Mouse (Mus musculus) left cerebral cortex, postnatal 25 days (tissue): ENCODE measurements around the gene Prex1. TPM values are rescaled to one million over a fixed set of nuclear protein-coding genes. Genes with fewer than 3 reads are reported as not detected.
A peak's percentile ranks its signal among the peaks of the same experiment; 100 is the strongest.

ENCODE experiments used
- DNase-seq, 2 experiments: peaks; one replicate each; pipeline ENCODE4 v3.0.0; 2022; ENCODE audit warnings: low spot score in 2 of 2, mixed read lengths in 1 of 2
- intact Hi-C: fragments of 180-260 bp; cut with DNase I; formaldehyde crosslinking; loops from one replicate; pipeline ENCODE4 v1.15.1; 2025
- total RNA-seq, 2 experiments: library from RNA; stranded (reverse); gene quantifications; 2 replicates each; pipeline ENCODE4 v1.2.3; 2021

Gene Prex1
- total RNA-seq, 2 experiments from 2014 or later = 115 to 120 TPM

GRCm38 (mm10) chr2:166622590-166622989 is 91.0 kb downstream of the Prex1 start:
- intact Hi-C loops = no loop called here
- no peak for DNase-seq

GRCm38 (mm10) chr2:166622079-166622478 is 91.6 kb downstream of the Prex1 start:
- intact Hi-C loops = no loop called here
- DNase-seq = no peak

GRCm38 (mm10) chr2:166620529-166621466 is 92.8 kb downstream of the Prex1 start:
- intact Hi-C loops = no loop called here

GRCm38 (mm10) chr2:166619906-166620490 is 93.6 kb downstream of the Prex1 start:
- DNase-seq = no peak
- intact Hi-C loops = no loop called here

More at GRCm38 (mm10) chr2:166620529-166621466, 92.8 kb downstream of the Prex1 start:
- no peak for DNase-seq

GRCm38 (mm10) chr2:166619270-166619669 is 94.4 kb downstream of the Prex1 start:
- intact Hi-C loops = no loop called here
- no peak for DNase-seq

GRCm38 (mm10) chr2:166617706-166618105 is 95.9 kb downstream of the Prex1 start:
- no peak for DNase-seq
- intact Hi-C loops = no loop called here

- no peak for DNase-seq
- intact Hi-C loops = no loop called here
These were observed 98.1 kb downstream of the Prex1 start for GRCm38 (mm10) chr2:166615338-166616075.

GRCm38 (mm10) chr2:166610271-166610670 is 103.4 kb downstream of the Prex1 start:
- DNase-seq = no peak
- intact Hi-C loops = no loop called here

- DNase-seq = no peak
- intact Hi-C loops = loop anchor here (5.0 kb wide), 1 partner anchor 104 kb away; the partner anchor contains the start of gene Prex1
These were observed 105.1 kb downstream of the Prex1 start for GRCm38 (mm10) chr2:166608509-166608908.

GRCm38 (mm10) chr2:166606481-166607245 is 107.0 kb downstream of the Prex1 start:
- intact Hi-C loops = loop anchor here (5.0 kb wide), 1 partner anchor 106 kb away; the partner anchor contains the start of gene Prex1
- no peak for DNase-seq

- no peak for DNase-seq
- intact Hi-C loops = loop anchor here (5.0 kb wide), 1 partner anchor 106 kb away; the partner anchor contains the start of gene Prex1
These were observed 107.6 kb downstream of the Prex1 start for GRCm38 (mm10) chr2:166606053-166606452.

- DNase-seq = no peak
- intact Hi-C loops = loop anchor here (5.0 kb wide), 1 partner anchor 107 kb away; the partner anchor contains the start of gene Prex1
These were observed 108.3 kb downstream of the Prex1 start for GRCm38 (mm10) chr2:166605164-166605831.

- intact Hi-C loops = no loop called here
- peak in 1 of 2 experiments; percentile 79 for DNase-seq
These were observed 110.7 kb downstream of the Prex1 start for GRCm38 (mm10) chr2:166602948-166603347.

- no peak for DNase-seq
- intact Hi-C loops = no loop called here
These were observed 112.2 kb downstream of the Prex1 start for GRCm38 (mm10) chr2:166601420-166601819.

GRCm38 (mm10) chr2:166598453-166599155 is 115.0 kb downstream of the Prex1 start:
- DNase-seq = no peak
- intact Hi-C loops = no loop called here

GRCm38 (mm10) chr2:166597763-166598162 is 115.9 kb downstream of the Prex1 start:
- no peak for DNase-seq
- intact Hi-C loops = no loop called here

- intact Hi-C loops = loop anchor here (1.0 to 5.0 kb wide), 2 partner anchors 189 to 265 kb away; no protein-coding TSS in a partner anchor
- peak; percentile 85 to 88 for DNase-seq
These were observed 121.4 kb downstream of the Prex1 start for GRCm38 (mm10) chr2:166592034-166592912.
